Mouse (Mus musculus) bone marrow macrophage, adult 2 months (primary cell): ENCODE measurements at regions not wholly inside any gene's neighbourhood (a gene's known extent, or its start where the extent isn't known, plus 50 kb on each side); places are given as distances from the start of the nearest gene placed in this dataset.

Experiments used
- H3K27ac ChIP-seq: 2 replicates; pipeline ENCODE4 v1.5.1; 2012; ENCODE audit warnings: low read depth, low read length; ENCODE audit not compliant: insufficient read depth
- H3K4me1 ChIP-seq: 2 replicates; pipeline ENCODE4 v1.6.1; 2012; ENCODE audit warnings: low read length; ENCODE audit not compliant: control insufficient read depth, insufficient read depth
- H3K4me3 ChIP-seq: 2 replicates; pipeline ENCODE4 v1.5.1; 2012; ENCODE audit warnings: mild to moderate bottlenecking, low read length, moderate library complexity; ENCODE audit not compliant: insufficient read depth
- CTCF ChIP-seq: IDR thresholded peaks from 2 replicates; pipeline ENCODE4 v1.5.1; 2012; ENCODE audit warnings: low read depth, mild to moderate bottlenecking, low read length, moderate library complexity
- POLR2A ChIP-seq: IDR thresholded peaks from 2 replicates; pipeline ENCODE4 v1.6.1; 2012; ENCODE audit warnings: mild to moderate bottlenecking, low read depth, low read length, borderline replicate concordance

- H3K27ac ChIP-seq: no peak overlapping the region
- TF ChIP-seq POLR2A (no peak), CTCF (no peak)
- H3K4me1 ChIP-seq: peaks cover 4% of the 10 kb centered on the region; the same call in 1 of the 2 replicates
- no peak overlapping the region for H3K4me3 ChIP-seq
Measured at GRCm38 (mm10) chr2:61080006-61080405, 117.0 kb upstream of the Rbms1 start.

DNA sequence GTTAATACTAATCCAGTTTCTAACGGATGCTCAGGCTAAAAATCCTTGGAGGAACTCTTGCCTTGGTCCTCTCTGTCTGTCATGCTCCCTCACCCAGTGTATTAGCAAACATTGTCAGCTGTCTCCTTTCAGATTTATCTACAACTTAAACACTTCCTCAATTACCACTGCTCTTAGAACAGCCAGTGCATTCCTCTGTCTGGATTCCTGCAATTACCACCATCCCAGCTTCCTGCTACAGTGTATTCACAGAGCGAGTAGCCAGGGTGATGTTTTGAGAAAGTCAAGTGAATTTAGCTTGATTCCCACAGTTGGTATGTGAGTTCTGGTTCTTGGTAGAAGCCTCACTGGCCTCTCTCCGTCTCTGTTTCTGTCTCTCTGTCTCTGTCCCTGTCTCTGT lies 108.0 kb upstream of the Rbms1 start:
- no peak overlapping the region for H3K27ac ChIP-seq
- no peak overlapping the region for H3K4me3 ChIP-seq
- no peak for TF ChIP-seq CTCF
- no peak for TF ChIP-seq POLR2A

DNA sequence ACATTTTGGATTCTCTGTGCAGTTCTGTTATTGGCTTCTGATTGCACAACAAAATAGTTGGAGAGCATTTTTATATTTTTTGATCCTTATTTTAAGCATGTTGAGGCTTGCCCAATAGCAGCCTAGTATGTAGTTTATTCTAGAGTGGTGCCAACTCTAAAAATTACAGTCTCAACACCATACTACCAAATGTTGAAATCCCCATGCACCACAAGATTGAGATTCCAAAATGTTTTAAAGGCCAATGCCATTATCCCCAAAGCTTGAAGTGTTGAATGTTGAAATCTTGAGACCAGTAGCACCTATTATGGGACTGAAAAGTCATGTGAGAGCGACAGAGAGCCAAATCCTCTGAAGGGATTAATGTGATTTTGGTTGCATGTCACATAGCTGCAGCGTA lies 104.9 kb upstream of the Rbms1 start:
- Histone ChIP-seq H3K27ac (no peak overlapping the region), H3K4me3 (no peak overlapping the region), H3K4me1 (peaks cover 4% of the 10 kb centered on the region; the same call in 1 of the 2 replicates)
- TF ChIP-seq CTCF (no peak), POLR2A (no peak)

More for the DNA sequence above, 108.0 kb upstream of the Rbms1 start:
- peaks cover 4% of the 10 kb centered on the region; the same call in 1 of the 2 replicates for H3K4me1 ChIP-seq

DNA sequence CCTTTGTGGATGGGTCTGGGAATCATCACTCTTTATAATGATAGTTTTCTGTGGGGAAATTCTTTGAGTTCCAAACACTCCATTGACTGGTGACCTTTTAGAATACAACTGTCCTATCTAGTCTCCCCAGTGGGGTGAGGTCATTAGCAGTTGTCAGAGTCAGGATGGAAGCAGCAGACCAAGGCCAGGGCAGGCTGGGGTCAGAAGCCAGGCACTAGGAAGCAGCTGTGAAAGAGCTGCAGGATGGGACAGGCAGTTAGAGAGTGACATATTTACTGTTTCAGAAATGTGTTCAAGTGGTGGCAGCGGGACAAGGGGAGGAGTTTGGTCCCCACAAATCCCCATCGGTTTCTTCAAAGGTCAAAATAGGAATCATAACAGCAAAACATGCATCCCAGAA lies 99.1 kb upstream of the Rbms1 start:
- TF ChIP-seq POLR2A (no peak), CTCF (no peak)
- Histone ChIP-seq H3K4me3 (no peak overlapping the region), H3K27ac (no peak overlapping the region), H3K4me1 (no peaks in the 10 kb centered on the region)

DNA sequence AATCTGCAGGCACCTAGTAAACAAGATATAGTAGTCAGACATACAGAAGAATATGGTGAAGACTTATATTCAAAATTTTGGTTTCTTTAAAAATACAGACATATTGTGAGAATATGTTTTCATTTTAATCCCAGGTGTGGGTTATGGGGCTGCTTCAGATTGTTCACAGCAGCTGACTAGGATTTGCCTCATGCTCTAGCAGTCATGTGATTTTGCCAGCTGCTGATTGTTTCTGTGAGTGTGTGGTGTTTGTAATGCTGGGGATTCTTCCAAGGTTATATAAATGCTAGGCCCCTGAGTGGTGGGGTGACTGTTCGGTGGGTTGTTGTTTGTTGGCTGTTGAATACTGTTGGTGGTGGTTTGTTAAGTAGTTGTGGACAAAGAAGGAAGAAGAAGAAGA lies 97.9 kb upstream of the Rbms1 start:
- H3K4me3 ChIP-seq: no peak overlapping the region
- no peaks in the 10 kb centered on the region for H3K4me1 ChIP-seq
- no peak overlapping the region for H3K27ac ChIP-seq
- TF ChIP-seq POLR2A: no peak

DNA sequence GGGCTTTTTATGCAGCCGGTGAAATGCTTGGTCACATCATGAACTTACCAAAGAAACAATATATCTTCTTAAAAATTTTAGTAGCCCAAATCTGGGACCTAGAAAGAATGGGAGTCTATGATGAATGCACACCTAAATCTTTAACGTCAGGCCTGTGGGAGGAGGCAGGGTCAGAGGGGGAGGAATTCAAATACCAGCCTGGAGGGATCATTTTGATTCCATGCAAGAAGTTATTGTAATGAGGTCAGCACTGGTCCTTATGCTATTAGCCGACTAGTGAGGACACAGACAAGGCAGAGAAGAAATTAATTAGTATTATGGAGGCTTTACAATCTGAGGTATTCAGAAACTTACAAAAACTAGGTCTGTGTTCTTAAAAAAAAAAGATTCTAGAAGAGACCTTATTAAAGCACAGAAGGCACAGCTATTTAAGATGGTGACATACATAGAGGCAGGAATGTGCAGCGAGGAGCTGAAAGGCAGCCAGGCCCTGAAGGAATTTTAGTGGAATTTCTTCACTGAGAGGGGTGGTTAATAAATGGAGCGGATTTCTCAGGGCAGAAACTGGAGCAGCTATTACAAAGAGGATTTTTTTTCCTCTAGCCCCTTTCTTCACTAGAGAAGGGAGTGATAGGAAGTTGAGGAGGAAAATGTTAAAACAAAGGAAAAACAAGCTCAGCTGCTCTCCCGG lies 95.7 kb upstream of the Rbms1 start:
- no peak overlapping the region for H3K27ac ChIP-seq
- TF ChIP-seq CTCF (no peak), POLR2A (no peak)
- no peak overlapping the region for H3K4me3 ChIP-seq
- no peaks in the 10 kb centered on the region for H3K4me1 ChIP-seq

GRCm38 (mm10) chr2:61052296-61052695 lies 89.3 kb upstream of the Rbms1 start:
- H3K4me1 ChIP-seq: no peaks in the 10 kb centered on the region
- H3K27ac ChIP-seq: no peak overlapping the region
- no peak overlapping the region for H3K4me3 ChIP-seq
- TF ChIP-seq CTCF: no peak
- TF ChIP-seq POLR2A: no peak

- TF ChIP-seq CTCF (no peak), POLR2A (no peak)
- no peaks in the 10 kb centered on the region for H3K4me1 ChIP-seq
- no peak overlapping the region for H3K27ac ChIP-seq
- no peak overlapping the region for H3K4me3 ChIP-seq
Measured at GRCm38 (mm10) chr2:61051808-61052207, 88.8 kb upstream of the Rbms1 start.

GRCm38 (mm10) chr2:61046111-61046767 lies 83.2 kb upstream of the Rbms1 start:
- no peak overlapping the region for H3K4me3 ChIP-seq
- TF ChIP-seq POLR2A (no peak), CTCF (no peak)
- H3K27ac ChIP-seq: no peak overlapping the region
- no peaks in the 10 kb centered on the region for H3K4me1 ChIP-seq

DNA sequence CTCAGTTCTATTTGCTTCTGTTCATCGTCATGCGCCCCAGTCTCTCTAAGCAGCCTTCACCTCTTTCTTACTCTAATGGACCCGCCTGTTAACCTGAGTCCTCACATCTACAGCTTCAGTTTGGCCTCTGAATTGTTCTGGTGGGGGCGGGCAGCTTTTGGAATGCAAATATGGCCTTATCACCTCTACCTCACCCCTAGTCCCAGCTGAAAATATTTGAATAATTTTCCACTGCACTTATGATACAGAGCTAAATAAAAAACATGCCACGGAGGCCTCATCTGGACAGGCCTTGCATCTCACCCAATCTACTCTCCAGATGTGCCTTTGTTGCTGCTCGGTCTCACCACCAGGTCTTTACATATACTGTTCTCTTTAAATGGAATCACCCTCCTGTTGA lies 82.5 kb upstream of the Rbms1 start:
- no peak for TF ChIP-seq CTCF
- no peak for TF ChIP-seq POLR2A
- Histone ChIP-seq H3K27ac (no peak overlapping the region), H3K4me1 (no peaks in the 10 kb centered on the region), H3K4me3 (no peak overlapping the region)

DNA sequence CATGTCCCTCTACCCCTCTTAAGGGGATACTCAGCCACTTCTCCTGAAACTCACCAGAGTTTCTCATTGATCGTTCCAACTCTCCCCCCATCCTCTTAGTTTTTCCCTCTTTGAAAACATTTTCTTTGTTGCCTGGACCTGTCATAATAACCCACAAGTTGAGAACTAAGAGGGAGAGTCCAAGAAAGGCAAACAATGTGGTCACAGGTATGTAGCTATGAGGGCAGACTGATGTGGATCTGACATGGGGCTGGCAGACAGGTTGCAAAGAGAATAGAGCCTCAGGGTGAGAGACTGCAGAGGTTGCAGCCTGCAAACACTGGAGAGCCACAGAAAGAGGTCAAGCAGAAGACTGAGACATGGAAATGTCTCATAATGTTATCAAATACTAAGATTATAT lies 69.9 kb upstream of the Rbms1 start:
- no peak overlapping the region for H3K27ac ChIP-seq
- H3K4me1 ChIP-seq: no peaks in the 10 kb centered on the region; the same call in 1 of the 2 replicates
- no peak for TF ChIP-seq CTCF
- H3K4me3 ChIP-seq: no peak overlapping the region
